In genomic region chr11:113617132-113617911, GRCm38 (mm10) we compare ENCODE assay signal across 8 mouse cellular contexts. TPM values are rescaled to one million over a fixed set of nuclear protein-coding genes. Genes with fewer than 3 reads are reported as not detected.
A peak's percentile ranks its signal among the peaks of the same experiment; 100 is the strongest.
DNase-seq lines count a peak whose midpoint lies in the region; ATAC-seq and TF ChIP-seq lines count a peak whose summit lies in the region.

No protein-coding gene starts in this region.

- TF ChIP-seq EP300 in liver, embryonic 14.5 days (IDR thresholded peaks at IDR 0.05; ENCODE audit: low read depth): no peak

- no peak overlapping the region for H3K9ac ChIP-seq in liver, embryonic 14.5 days (replicated peaks)

- no peak overlapping the region for H3K4me2 ChIP-seq in liver, embryonic 14.5 days (ENCODE audit: low read depth)

- peaks cover 44% of the 10 kb centered on the region for H3K4me1 ChIP-seq in embryonic facial prominence, embryonic 10.5 days
- H3K4me1 ChIP-seq in kidney, adult 2 months (ENCODE audit: control insufficient read depth, insufficient read depth, low read length): 0 out of 2 replicates have a peak, but pooled peaks cover 4% of the 10 kb centered on the region
- peaks cover 0 to 8% of the 10 kb centered on the region in 2 experiments; a peak in 2 of 4 replicates for H3K4me1 ChIP-seq in liver, embryonic 14.5 days (replicated peaks; ENCODE audit: control insufficient read depth in 2 of 2, insufficient read depth in 2 of 2, low read length in 1 of 2)

- 0 out of 2 replicates have a peak, but pooled peaks have one; percentile 5 for TF ChIP-seq CTCF in kidney, adult 2 months (conservative IDR thresholded peaks at IDR 0.05; ENCODE audit: insufficient read depth, insufficient read length, low read depth, low read length)
- peak; percentile 36; the same call in 1 of the 2 replicates for TF ChIP-seq CTCF in liver, embryonic 14.5 days (IDR thresholded peaks at IDR 0.05; ENCODE audit: low read depth)

- H3K36me3 ChIP-seq in embryonic facial prominence, embryonic 10.5 days (replicated peaks): no peaks in the 10 kb centered on the region
- H3K36me3 ChIP-seq in kidney, adult 2 months (ENCODE audit: control insufficient read depth, insufficient read depth, low read length): no peaks in the 10 kb centered on the region
- H3K36me3 ChIP-seq in liver, embryonic 14.5 days (replicated peaks; ENCODE audit: control insufficient read depth, insufficient read depth, low read depth): no peaks in the 10 kb centered on the region

- no peak for TF ChIP-seq POLR2A in kidney, adult 2 months (IDR thresholded peaks at IDR 0.05; ENCODE audit: low read depth, low read length)

- H3K27ac ChIP-seq in embryonic facial prominence, embryonic 10.5 days (replicated peaks): no peak overlapping the region
- H3K27ac ChIP-seq in kidney, adult 2 months (ENCODE audit: insufficient read depth, low read depth, low read length): no peak overlapping the region
- no peak overlapping the region for H3K27ac ChIP-seq in liver, embryonic 14.5 days

- H3K4me3 ChIP-seq in embryonic facial prominence, embryonic 10.5 days: no peak overlapping the region
- no peak overlapping the region for H3K4me3 ChIP-seq in kidney, adult 2 months (ENCODE audit: insufficient read depth, low read depth, low read length)
- H3K4me3 ChIP-seq in liver, embryonic 14.5 days (ENCODE audit: insufficient read depth in 1 of 2, low read depth in 2 of 2, low read length in 2 of 2): no peak overlapping the region

- peaks cover 71% of the 10 kb centered on the region for H3K27me3 ChIP-seq in embryonic facial prominence, embryonic 10.5 days (replicated peaks; ENCODE audit: low read depth, poor library complexity, severe bottlenecking)
- no peaks in the 10 kb centered on the region for H3K27me3 ChIP-seq in kidney, adult 2 months (replicated peaks; ENCODE audit: control insufficient read depth, insufficient read depth, low read length)
- peaks cover 24% of the 10 kb centered on the region for H3K27me3 ChIP-seq in liver, embryonic 14.5 days (ENCODE audit: control insufficient read depth, insufficient read depth, low read length)

- WGBS in embryonic facial prominence, embryonic 10.5 days: 31% methylated on average over 14 of the region's 14 CpGs
- 49% methylated on average over 14 of the region's 14 CpGs for WGBS in kidney, adult 2 months
- WGBS in liver, embryonic 14.5 days (ENCODE audit: insufficient replicate concordance): 34% methylated on average over 14 of the region's 14 CpGs

- H3K9me3 ChIP-seq in embryonic facial prominence, embryonic 10.5 days: no peaks in the 10 kb centered on the region
- no peaks in the 10 kb centered on the region for H3K9me3 ChIP-seq in liver, embryonic 14.5 days (ENCODE audit: control insufficient read depth, low read length)

- peak; percentile 69 for ATAC-seq in liver, embryonic 14.5 days (ENCODE audit: insufficient read depth)

- DNase-seq in layer of hippocampus, adult 11-12 months (ENCODE audit: low spot score): peak; percentile 82
- no peak for DNase-seq in layer of hippocampus, adult 9-10 months (ENCODE audit: low spot score)
- DNase-seq in adrenal gland, adult 2 months: peak; percentile 50
- DNase-seq in embryonic facial prominence, embryonic 10.5 days (ENCODE audit: low spot score): peak; percentile 79
- DNase-seq in kidney, adult 2 months: peak; percentile 64
- DNase-seq in liver, embryonic 14.5 days (ENCODE audit: low read depth in 3 of 3, low spot score in 3 of 3): peak in 2 of 3 experiments; percentile 36
- DNase-seq in right cerebral cortex, adult 2 months (ENCODE audit: low spot score in 2 of 2): peak; percentile 66 to 70
- peak; percentile 65 for DNase-seq in urinary bladder, postnatal 25 days (ENCODE audit: low spot score)

RNA-seq across cellular contexts. Expression of gene Sstr2, which starts 1.8 kb away (rescaled TPM):
- total RNA-seq in adrenal gland, adult 2 months (2021): 1 to 10 TPM; 3.2 to 4.7 TPM
- 2.4 and 2.5 TPM in 2 replicates for polyA plus RNA-seq in adrenal gland, adult 2 months (2012; rRNA removed)
- 2.1 and 4.2 TPM in 2 replicates for polyA plus RNA-seq in embryonic facial prominence, embryonic 10.5 days (2016; fragmentation: Nextera tagmentation; extraction: Ambion mirVana)
- polyA plus RNA-seq in kidney, adult 2 months (2012; rRNA removed): 0.36 and 0.56 TPM in 2 replicates
- polyA plus RNA-seq in liver, embryonic 14.5 days (2012; rRNA removed): 2.8 and 3.5 TPM in 2 replicates
- polyA plus RNA-seq in liver, embryonic 14.5 days (2014; fragmentation: Nextera tagmentation; extraction: Ambion mirVana): 3.6 and 3.8 TPM in 2 replicates

RNA-seq across cellular contexts. Expression of gene Cog1, which starts 31.6 kb away (rescaled TPM):
- 10 to 100 TPM; 37.8 to 48.0 TPM for total RNA-seq in adrenal gland, adult 2 months (2021)
- polyA plus RNA-seq in adrenal gland, adult 2 months (2012; rRNA removed): 57.8 and 60.2 TPM in 2 replicates
- polyA plus RNA-seq in embryonic facial prominence, embryonic 10.5 days (2016; fragmentation: Nextera tagmentation; extraction: Ambion mirVana): 27.4 and 28.1 TPM in 2 replicates
- polyA plus RNA-seq in kidney, adult 2 months (2012; rRNA removed): 32.8 and 38.7 TPM in 2 replicates
- 12.0 and 12.9 TPM in 2 replicates for polyA plus RNA-seq in liver, embryonic 14.5 days (2012; rRNA removed)
- 9.3 and 12.7 TPM in 2 replicates for polyA plus RNA-seq in liver, embryonic 14.5 days (2014; fragmentation: Nextera tagmentation; extraction: Ambion mirVana)

RNA-seq across cellular contexts. Expression of gene Slc39a11, which starts 32.6 kb away (rescaled TPM):
- total RNA-seq in adrenal gland, adult 2 months (2021): 10 to 100 TPM; 22.9 to 34.4 TPM
- 31.5 and 32.1 TPM in 2 replicates for polyA plus RNA-seq in adrenal gland, adult 2 months (2012; rRNA removed)
- polyA plus RNA-seq in embryonic facial prominence, embryonic 10.5 days (2016; fragmentation: Nextera tagmentation; extraction: Ambion mirVana): 17.0 and 17.2 TPM in 2 replicates
- 24.5 and 29.5 TPM in 2 replicates for polyA plus RNA-seq in kidney, adult 2 months (2012; rRNA removed)
- polyA plus RNA-seq in liver, embryonic 14.5 days (2012; rRNA removed): 4.9 and 5.1 TPM in 2 replicates
- 10.1 and 10.2 TPM in 2 replicates for polyA plus RNA-seq in liver, embryonic 14.5 days (2014; fragmentation: Nextera tagmentation; extraction: Ambion mirVana)
